8 mouse cellular contexts compared by ENCODE assay signal in the genomic region with DNA sequence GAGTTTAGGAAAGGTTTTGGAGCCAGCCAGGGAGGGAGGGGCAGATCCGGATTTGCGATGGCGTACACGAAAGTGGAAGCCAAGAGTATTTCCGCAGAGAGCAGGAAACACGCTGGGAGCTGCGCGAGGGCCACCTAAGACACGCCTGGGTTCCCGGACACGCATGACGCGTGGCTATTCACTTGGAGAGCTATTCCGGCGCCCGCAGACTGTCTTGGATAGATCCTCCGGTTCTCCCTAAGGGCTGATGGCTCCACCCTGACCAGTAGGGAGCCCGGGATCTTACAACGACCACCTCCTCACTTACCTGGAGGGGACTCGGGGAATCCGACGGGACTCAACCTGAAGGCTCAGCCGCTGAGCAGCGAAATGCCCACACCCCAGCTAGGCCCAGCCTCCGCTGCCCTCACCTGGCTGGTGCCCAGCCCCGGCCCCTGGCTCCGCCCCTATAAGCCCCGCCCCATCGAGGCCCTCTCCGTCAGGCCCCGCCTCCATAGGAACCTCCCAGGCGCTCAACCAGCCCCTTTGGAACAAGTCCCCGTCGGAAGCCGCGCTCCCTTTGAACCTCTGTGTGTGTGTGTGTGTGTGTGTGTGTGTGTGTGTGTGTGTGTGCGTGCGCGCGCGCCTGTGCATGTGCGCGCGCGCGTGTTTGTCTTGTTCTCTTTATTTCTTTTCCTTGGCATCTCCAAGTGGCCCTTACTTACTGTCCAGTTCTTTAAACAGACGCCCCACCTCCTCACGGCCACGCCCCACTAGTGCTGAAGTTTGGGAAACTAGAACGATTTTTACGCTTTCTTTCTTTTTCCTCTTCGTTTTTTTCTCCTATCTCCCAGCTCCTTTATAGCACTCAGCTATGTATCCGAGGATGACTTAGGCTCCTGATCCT. TPM values are rescaled to one million over a fixed set of nuclear protein-coding genes. Genes with fewer than 3 reads are reported as not detected.
DNase-seq lines count a peak whose midpoint lies in the region; ATAC-seq and TF ChIP-seq lines count a peak whose summit lies in the region.

No protein-coding gene starts in this region.

- H3K36me3 ChIP-seq in ES-Bruce4 (ENCODE audit: control insufficient read depth, insufficient read depth, low read length, poor library complexity, severe bottlenecking): no peaks in the 10 kb centered on the region
- no peaks in the 10 kb centered on the region for H3K36me3 ChIP-seq in forebrain, embryonic 13.5 days (ENCODE audit: poor library complexity, severe bottlenecking)
- H3K36me3 ChIP-seq in lung, embryonic 14.5 days (ENCODE audit: insufficient read depth): no peaks in the 10 kb centered on the region

- H3K4me3 ChIP-seq in ES-Bruce4 (ENCODE audit: low read depth, low read length): peak overlapping the region; percentile 90
- peak overlapping the region; percentile 45 for H3K4me3 ChIP-seq in forebrain, embryonic 13.5 days
- peak overlapping the region; percentile 53 for H3K4me3 ChIP-seq in lung, embryonic 14.5 days (ENCODE audit: low read depth, low read length)

- H3K4me1 ChIP-seq in ES-Bruce4 (ENCODE audit: control insufficient read depth, insufficient read depth, low read length): no peaks in the 10 kb centered on the region
- peaks cover 22% of the 10 kb centered on the region for H3K4me1 ChIP-seq in forebrain, embryonic 13.5 days
- H3K4me1 ChIP-seq in lung, embryonic 14.5 days (ENCODE audit: insufficient read depth): no peaks in the 10 kb centered on the region

- intact Hi-C loops in heart, postnatal 25 days (cut with DNase I): loop anchor here (2.0 to 5.0 kb wide), 2 partner anchors 25 to 178 kb away; no protein-coding TSS in a partner anchor

- peak; percentile 77 for ATAC-seq in forebrain, embryonic 13.5 days
- peak; percentile 85 for ATAC-seq in lung, embryonic 14.5 days (ENCODE audit: insufficient read depth)
- ATAC-seq in neutrophil, adult 5-6 weeks (ENCODE audit: extremely low read depth, insufficient number of reproducible peaks, low FRiP score, poor library complexity, severe bottlenecking): peak; percentile 45

- H3K27me3 ChIP-seq in ES-Bruce4 (ENCODE audit: control insufficient read depth, insufficient read depth, low read length, poor library complexity, severe bottlenecking): no peaks in the 10 kb centered on the region
- peaks cover 55% of the 10 kb centered on the region for H3K27me3 ChIP-seq in forebrain, embryonic 13.5 days
- H3K27me3 ChIP-seq in lung, embryonic 14.5 days (ENCODE audit: insufficient read depth, low read length): peaks cover 11% of the 10 kb centered on the region; the same call in 1 of the 2 replicates

- peak overlapping the region; percentile 65 for H3K4me2 ChIP-seq in forebrain, embryonic 13.5 days
- peak overlapping the region; percentile 79 for H3K4me2 ChIP-seq in lung, embryonic 14.5 days

- 1% methylated on average over 44 of the region's 53 CpGs for WGBS in forebrain, embryonic 13.5 days
- WGBS in lung, embryonic 14.5 days: 1% methylated on average over 53 of the region's 53 CpGs

- TF ChIP-seq CTCF in ES-Bruce4 (IDR thresholded peaks at IDR 0.05; ENCODE audit: low read depth, low read length): no peak
- no peak for TF ChIP-seq CTCF in lung, embryonic 14.5 days (IDR thresholded peaks at IDR 0.05; ENCODE audit: low read depth)

- TF ChIP-seq EP300 in ES-Bruce4 (IDR thresholded peaks at IDR 0.05; ENCODE audit: insufficient read depth, low read depth, low read length): no peak

- H3K27ac ChIP-seq in ES-Bruce4 (ENCODE audit: insufficient read depth, low read length): no peak overlapping the region
- no peak overlapping the region for H3K27ac ChIP-seq in forebrain, embryonic 13.5 days
- no peak overlapping the region for H3K27ac ChIP-seq in lung, embryonic 14.5 days (ENCODE audit: low read depth)

- peak overlapping the region; percentile 28 for H3K9ac ChIP-seq in ES-Bruce4 (ENCODE audit: low read depth, poor library complexity, severe bottlenecking)
- H3K9ac ChIP-seq in forebrain, embryonic 13.5 days: 0 out of 2 replicates have a peak overlapping the region, but pooled peaks have one; percentile 41
- peak overlapping the region; percentile 42 for H3K9ac ChIP-seq in lung, embryonic 14.5 days

- TF ChIP-seq POLR2A in ES-Bruce4 (IDR thresholded peaks at IDR 0.05; ENCODE audit: insufficient read depth, low read length): peak; percentile 31

- peak; percentile 53 for DNase-seq in c-Kit-positive CD71-positive TER-119-positive erythroid progenitor cells, embryonic 14.5 days (ENCODE audit: low spot score)
- DNase-seq in heart, postnatal 25 days (ENCODE audit: low spot score): peak; percentile 85
- peak; percentile 35 to 65 for DNase-seq in layer of hippocampus, adult 18-20 months (ENCODE audit: low spot score in 2 of 2)
- peak; percentile 88 for DNase-seq in lung, embryonic 14.5 days
- DNase-seq in thymus, adult 18-20 months: peak; percentile 79 to 84

- peaks cover 5% of the 10 kb centered on the region; the same call in 1 of the 2 replicates for H3K9me3 ChIP-seq in ES-Bruce4 (replicated peaks; ENCODE audit: control insufficient read depth, insufficient read depth, low read length, poor library complexity, severe bottlenecking)
- H3K9me3 ChIP-seq in forebrain, embryonic 13.5 days (replicated peaks): no peaks in the 10 kb centered on the region
- H3K9me3 ChIP-seq in lung, embryonic 14.5 days (ENCODE audit: low read depth, low read length): no peaks in the 10 kb centered on the region

RNA-seq across cellular contexts. Expression of a gene that starts 3.5 kb away (rescaled TPM):
- not detected in 2 replicates for polyA plus RNA-seq in ES-Bruce4 (2011; ENCODE audit: insufficient read depth, insufficient read length, low read depth, missing spikeins)
- 0.61 and 0.82 TPM in 2 replicates for polyA plus RNA-seq in forebrain, embryonic 13.5 days (2015; fragmentation: Nextera tagmentation; extraction: Ambion mirVana)
- total RNA-seq in heart, postnatal 25 days (2021): 1 to 10 TPM; 1.5 to 1.7 TPM
- total RNA-seq in layer of hippocampus, adult 18-20 months (2021): 1 to 10 TPM; 3.9 to 4.2 TPM
- polyA plus RNA-seq in lung, embryonic 14.5 days (2014; fragmentation: Nextera tagmentation; extraction: Ambion mirVana): 2.7 TPM in 2 replicates
- total RNA-seq in neutrophil, adult 5-6 weeks (2017): 373 and 377 TPM in 2 replicates

RNA-seq across cellular contexts. Expression of a gene that starts 26.1 kb away (rescaled TPM):
- polyA plus RNA-seq in ES-Bruce4 (2011; ENCODE audit: insufficient read depth, insufficient read length, low read depth, missing spikeins): 59.0 and 61.1 TPM in 2 replicates
- 18.7 and 21.7 TPM in 2 replicates for polyA plus RNA-seq in forebrain, embryonic 13.5 days (2015; fragmentation: Nextera tagmentation; extraction: Ambion mirVana)
- 100 to 1,000 TPM in 1 of 2 experiments, 10 to 100 TPM in 1; 90.6 to 107 TPM for total RNA-seq in heart, postnatal 25 days (2021)
- total RNA-seq in layer of hippocampus, adult 18-20 months (2021): 1 to 10 TPM; 7.5 to 9.9 TPM
- polyA plus RNA-seq in lung, embryonic 14.5 days (2014; fragmentation: Nextera tagmentation; extraction: Ambion mirVana): 39.9 and 40.3 TPM in 2 replicates
- total RNA-seq in neutrophil, adult 5-6 weeks (2017): 3.4 and 4.1 TPM in 2 replicates

RNA-seq across cellular contexts. Expression of a gene that starts 27.1 kb away (rescaled TPM):
- polyA plus RNA-seq in ES-Bruce4 (2011; ENCODE audit: insufficient read depth, insufficient read length, low read depth, missing spikeins): 13.1 and 14.2 TPM in 2 replicates
- polyA plus RNA-seq in forebrain, embryonic 13.5 days (2015; fragmentation: Nextera tagmentation; extraction: Ambion mirVana): 17.8 and 20.7 TPM in 2 replicates
- total RNA-seq in heart, postnatal 25 days (2021): 10 to 100 TPM; 26.1 to 29.5 TPM
- 10 to 100 TPM; 26.7 to 27.1 TPM for total RNA-seq in layer of hippocampus, adult 18-20 months (2021)
- 30.8 and 33.9 TPM in 2 replicates for polyA plus RNA-seq in lung, embryonic 14.5 days (2014; fragmentation: Nextera tagmentation; extraction: Ambion mirVana)
- total RNA-seq in neutrophil, adult 5-6 weeks (2017): 26.2 and 34.1 TPM in 2 replicates

RNA-seq across cellular contexts. Expression of a gene that starts 47.4 kb away (rescaled TPM):
- polyA plus RNA-seq in ES-Bruce4 (2011; ENCODE audit: insufficient read depth, insufficient read length, low read depth, missing spikeins): 0.94 TPM in 1 of 2 replicates, not detected in the other
- 0.18 and 0.53 TPM in 2 replicates for polyA plus RNA-seq in forebrain, embryonic 13.5 days (2015; fragmentation: Nextera tagmentation; extraction: Ambion mirVana)
- 10 to 100 TPM; 47.1 to 80.7 TPM for total RNA-seq in heart, postnatal 25 days (2021)
- 1 to 10 TPM; 1.9 to 2.5 TPM for total RNA-seq in layer of hippocampus, adult 18-20 months (2021)
- 0.64 and 0.67 TPM in 2 replicates for polyA plus RNA-seq in lung, embryonic 14.5 days (2014; fragmentation: Nextera tagmentation; extraction: Ambion mirVana)
- total RNA-seq in neutrophil, adult 5-6 weeks (2017): 164 TPM in 2 replicates

Comparison
In these comparisons a context has a peak if more than half of its experiments do, and no peak if none do; other contexts are left out.
1. RNA of a gene that starts 3.5 kb away (total RNA-seq): 373 to 377 TPM in neutrophil, adult 5-6 weeks; 3.9 to 4.2 TPM in layer of hippocampus, adult 18-20 months and 1.5 to 1.7 TPM in heart, postnatal 25 days; every median in the first group is over 10 times any median in the second.
2. RNA of a gene that starts 26.1 kb away (total RNA-seq): 90.6 to 107 TPM in heart, postnatal 25 days; 7.5 to 9.9 TPM in layer of hippocampus, adult 18-20 months and 3.4 to 4.1 TPM in neutrophil, adult 5-6 weeks; every median in the first group is over 4 times any median in the second.
3. Peak in every context shown above with its lines, with median percentiles within 50 percentile points of each other: H3K4me3 ChIP-seq, H3K9ac ChIP-seq, DNase-seq and ATAC-seq.